Comparison of ENCODE assay signal across 11 mouse cellular contexts in the genomic region with DNA sequence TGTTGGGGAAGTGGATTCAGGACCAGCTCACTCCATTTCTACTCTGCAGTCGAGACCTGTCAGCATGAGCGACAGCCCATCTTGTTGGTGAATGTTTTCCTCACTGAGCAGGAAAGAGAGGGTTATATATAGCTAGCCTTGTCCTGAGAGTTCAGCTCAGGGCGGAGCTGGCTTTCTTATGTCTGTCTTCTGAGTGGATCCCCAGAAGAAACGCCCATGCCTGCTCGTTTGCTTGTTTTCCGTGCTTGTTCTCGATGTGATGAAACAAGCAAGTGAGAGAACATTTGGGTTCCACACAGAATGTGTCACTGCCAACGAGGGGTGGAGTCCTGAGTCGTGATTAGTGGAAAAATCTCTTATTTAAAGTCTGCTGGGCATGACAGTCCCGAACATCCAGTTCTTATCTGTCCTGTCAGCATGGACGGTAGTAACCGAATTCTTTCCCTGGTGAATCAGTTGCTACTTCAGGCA. TPM values are rescaled to one million over a fixed set of nuclear protein-coding genes. Genes with fewer than 3 reads are reported as not detected.
A peak's percentile ranks its signal among the peaks of the same experiment; 100 is the strongest.
DNase-seq lines count a peak whose midpoint lies in the region; ATAC-seq lines count a peak whose summit lies in the region.
"Had no signal": no experiment of that assay in that cellular context is flagged by ENCODE, and none has a peak within 500 bp of the region (broad histone marks: within the 10 kb centered on the region; RNA-seq: fewer than 3 reads in every experiment).

No protein-coding gene starts in this region.

- ATAC-seq in kidney, embryonic 14.5 days (ENCODE audit: low FRiP score, low TSS enrichment), result no peak
- peak; percentile 49; the same call in 1 of the 2 replicates for ATAC-seq in megakaryocyte-erythroid progenitor cell, adult 5-6 weeks (replicated peaks; ENCODE audit: low FRiP score, low TSS enrichment, poor library complexity, severe bottlenecking)
- ATAC-seq in inflammation-experienced regulatory T-cells, adult 6 months, result no peak
- ATAC-seq in midbrain, embryonic 11.5 days (ENCODE audit: low FRiP score), result no peak
- ATAC-seq: hindbrain, embryonic 16.5 days had no signal

- H3K9me3 ChIP-seq in kidney, embryonic 14.5 days (ENCODE audit: control insufficient read depth, low read length), result no peaks in the 10 kb centered on the region
- H3K9me3 ChIP-seq in midbrain, embryonic 11.5 days (ENCODE audit: control insufficient read depth, low read length), result no peaks in the 10 kb centered on the region
- H3K9me3 ChIP-seq: neural tube, embryonic 13.5 days had no signal

- H3K27ac ChIP-seq in kidney, embryonic 14.5 days (ENCODE audit: low read depth, low read length), result no peak overlapping the region
- no peak overlapping the region for H3K27ac ChIP-seq in midbrain, embryonic 11.5 days (ENCODE audit: low read depth, low read length)
- H3K27ac ChIP-seq: left cerebral cortex, adult 2 months; neural tube, embryonic 13.5 days had no signal

- peak; percentile 26 to 73 for DNase-seq in kidney, postnatal 25 days
- peak; percentile 82 for DNase-seq in heart, adult 8-10 months (ENCODE audit: low spot score)
- DNase-seq in heart, postnatal 4 days, result peak; percentile 68
- DNase-seq in midbrain, embryonic 11.5 days (ENCODE audit: low spot score, missing footprints), result no peak
- no peak for DNase-seq in thymus, postnatal 4 days

- H3K4me3 ChIP-seq in kidney, embryonic 14.5 days (ENCODE audit: low read length), result no peak overlapping the region
- H3K4me3 ChIP-seq in midbrain, embryonic 11.5 days (ENCODE audit: low read depth, low read length), result no peak overlapping the region
- H3K4me3 ChIP-seq: left cerebral cortex, adult 2 months; neural tube, embryonic 13.5 days had no signal

- no peak overlapping the region for H3K4me2 ChIP-seq in kidney, embryonic 14.5 days (replicated peaks; ENCODE audit: low read depth, low read length)
- no peak overlapping the region for H3K4me2 ChIP-seq in midbrain, embryonic 11.5 days
- H3K4me2 ChIP-seq: neural tube, embryonic 13.5 days had no signal

- peaks cover 41% of the 10 kb centered on the region for H3K36me3 ChIP-seq in kidney, embryonic 14.5 days (ENCODE audit: control insufficient read depth, insufficient read depth, low read length)
- H3K36me3 ChIP-seq in midbrain, embryonic 11.5 days (ENCODE audit: control insufficient read depth, insufficient read depth, low read length), result 0 out of 2 replicates have a peak, but pooled peaks cover 2% of the 10 kb centered on the region

- no peaks in the 10 kb centered on the region for H3K4me1 ChIP-seq in kidney, embryonic 14.5 days (ENCODE audit: control insufficient read depth, insufficient read depth, low read length)
- H3K4me1 ChIP-seq in midbrain, embryonic 11.5 days (ENCODE audit: control insufficient read depth, insufficient read depth, low read length), result no peaks in the 10 kb centered on the region
- H3K4me1 ChIP-seq: neural tube, embryonic 13.5 days had no signal

- 74% methylated on average over 12 of the region's 12 CpGs for WGBS in kidney, embryonic 14.5 days
- 84% methylated on average over 12 of the region's 12 CpGs for WGBS in midbrain, embryonic 11.5 days

- no peak overlapping the region for H3K9ac ChIP-seq in kidney, embryonic 14.5 days (ENCODE audit: low read depth, low read length)
- H3K9ac ChIP-seq in midbrain, embryonic 11.5 days (ENCODE audit: low read length), result no peak overlapping the region
- H3K9ac ChIP-seq: neural tube, embryonic 13.5 days had no signal

- no peaks in the 10 kb centered on the region for H3K27me3 ChIP-seq in kidney, embryonic 14.5 days (ENCODE audit: control insufficient read depth, insufficient read depth, low read length)
- H3K27me3 ChIP-seq in midbrain, embryonic 11.5 days (ENCODE audit: control insufficient read depth, insufficient read depth, low read length), result no peaks in the 10 kb centered on the region
- H3K27me3 ChIP-seq: neural tube, embryonic 13.5 days had no signal

RNA-seq across cellular contexts. Expression of gene Apoa1, which starts 31.6 kb away (rescaled TPM):
- polyA plus RNA-seq in kidney, embryonic 14.5 days (2014; fragmentation: Nextera tagmentation; extraction: Ambion mirVana), result 2.6 and 3.1 TPM in 2 replicates
- not detected for total RNA-seq in heart, adult 8-10 months (2022)
- total RNA-seq in heart, postnatal 4 days (2021), result under 1 TPM; 0.45 to 0.61 TPM
- total RNA-seq in megakaryocyte-erythroid progenitor cell, adult 5-6 weeks (2014; fragmentation: Nextera tagmentation), result 0.49 TPM in 1 of 2 replicates, not detected in the other
- total RNA-seq in megakaryocyte-erythroid progenitor cell, adult 5-6 weeks (2017), result not detected in 2 replicates
- polyA plus RNA-seq in inflammation-experienced regulatory T-cells, adult 6 months (2017; shearing (Covaris generic)), result not detected
- 0.68 and 1.00 TPM in 2 replicates for polyA plus RNA-seq in midbrain, embryonic 11.5 days (2014; fragmentation: Nextera tagmentation; extraction: Ambion mirVana)
- total RNA-seq: left cerebral cortex, adult 2 months had no signal

RNA-seq across cellular contexts. Expression of gene Apoc3, which starts 38.7 kb away (rescaled TPM):
- polyA plus RNA-seq in kidney, embryonic 14.5 days (2014; fragmentation: Nextera tagmentation; extraction: Ambion mirVana), result not detected in 2 replicates
- total RNA-seq in heart, adult 8-10 months (2022), result not detected
- total RNA-seq in heart, postnatal 4 days (2021), result not detected
- not detected in 2 replicates for total RNA-seq in megakaryocyte-erythroid progenitor cell, adult 5-6 weeks (2014; fragmentation: Nextera tagmentation)
- total RNA-seq in megakaryocyte-erythroid progenitor cell, adult 5-6 weeks (2017), result not detected in 2 replicates
- polyA plus RNA-seq in inflammation-experienced regulatory T-cells, adult 6 months (2017; shearing (Covaris generic)), result not detected
- polyA plus RNA-seq in midbrain, embryonic 11.5 days (2014; fragmentation: Nextera tagmentation; extraction: Ambion mirVana), result not detected in 2 replicates
- polyA plus RNA-seq: hindbrain, embryonic 16.5 days; neural tube, embryonic 13.5 days had no signal

RNA-seq across cellular contexts. Expression of gene Apoa4, which starts 43.8 kb away (rescaled TPM):
- not detected in 2 replicates for polyA plus RNA-seq in kidney, embryonic 14.5 days (2014; fragmentation: Nextera tagmentation; extraction: Ambion mirVana)
- total RNA-seq in heart, adult 8-10 months (2022), result not detected
- not detected for total RNA-seq in heart, postnatal 4 days (2021)
- not detected in 2 replicates for total RNA-seq in megakaryocyte-erythroid progenitor cell, adult 5-6 weeks (2014; fragmentation: Nextera tagmentation)
- not detected in 2 replicates for total RNA-seq in megakaryocyte-erythroid progenitor cell, adult 5-6 weeks (2017)
- not detected for polyA plus RNA-seq in inflammation-experienced regulatory T-cells, adult 6 months (2017; shearing (Covaris generic))
- not detected in 2 replicates for polyA plus RNA-seq in midbrain, embryonic 11.5 days (2014; fragmentation: Nextera tagmentation; extraction: Ambion mirVana)
- total RNA-seq: left cerebral cortex, adult 2 months had no signal
- polyA plus RNA-seq: hindbrain, embryonic 16.5 days had no signal

Comparison
In these comparisons a context has a peak if more than half of its experiments do, and no peak if none do; other contexts are left out.
1. DNase-seq: peak in kidney, postnatal 25 days (2 of 2), heart, adult 8-10 months (single experiment) and heart, postnatal 4 days (single experiment); none in midbrain, embryonic 11.5 days (single experiment) and thymus, postnatal 4 days (single experiment).